Mouse (Mus musculus) left cerebral cortex, adult 9 months (tissue): ENCODE results near the gene Arid5b.

ENCODE experiments used
- DNase-seq, 2 experiments: peaks; one replicate each; pipeline ENCODE4 v3.0.0; 2022; ENCODE audit warnings: low spot score in 2 of 2

The Arid5b gene

DNA sequence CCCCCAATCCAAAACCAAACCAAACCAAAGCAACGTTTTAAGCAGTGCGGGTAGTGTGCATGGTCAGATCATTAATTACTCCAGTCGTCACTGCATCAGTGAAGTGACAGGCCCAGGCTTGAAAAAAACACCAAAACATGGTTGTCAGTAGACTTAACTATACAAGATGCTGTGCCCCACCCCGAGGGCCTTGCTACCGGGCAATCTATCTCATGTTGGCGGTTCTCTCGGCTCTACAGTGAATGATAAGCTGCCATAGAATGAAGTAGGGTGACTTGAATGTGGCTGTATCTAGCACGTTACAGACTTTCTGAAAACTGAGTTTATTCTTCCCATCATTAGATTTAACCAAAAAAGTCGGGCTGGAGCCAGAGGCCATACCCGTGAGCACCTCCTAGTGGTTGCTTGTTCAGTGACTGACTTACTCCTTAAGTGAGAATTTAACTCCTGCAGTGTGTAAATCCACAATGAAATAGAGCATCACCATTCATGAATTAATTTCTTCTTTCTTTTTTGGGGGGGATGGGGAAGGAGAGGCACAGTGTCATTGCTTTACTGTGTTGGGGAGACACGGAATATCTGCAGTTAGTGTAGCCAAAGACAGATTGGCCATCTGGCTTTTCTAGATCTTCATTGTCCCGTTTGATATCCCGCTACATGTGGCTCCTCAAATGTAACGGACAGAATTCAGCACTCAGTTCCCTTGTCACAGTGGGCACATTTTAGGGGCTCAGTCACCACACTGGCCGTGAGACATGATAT lies 188.9 kb downstream of the Arid5b start:
- no peak for DNase-seq

DNA sequence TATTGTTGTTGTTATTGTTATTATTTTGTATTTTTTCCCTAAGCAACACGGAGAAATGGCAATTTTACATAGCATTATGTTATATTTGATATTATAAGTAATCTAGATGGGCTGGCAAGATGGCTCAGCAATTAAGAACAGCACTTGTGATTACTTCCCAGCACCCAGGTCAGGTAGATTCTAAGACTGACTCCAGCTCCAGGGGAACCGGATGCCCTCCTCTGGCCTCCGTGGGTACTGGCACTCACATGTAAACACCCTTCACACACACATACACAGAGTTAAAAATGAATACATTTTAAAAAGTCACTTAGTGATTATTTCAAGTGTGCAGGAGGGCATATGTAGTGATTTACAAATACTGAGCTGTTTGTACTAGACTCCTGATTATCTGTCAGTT lies 190.8 kb downstream of the Arid5b start:
- DNase-seq, result no peak

DNA sequence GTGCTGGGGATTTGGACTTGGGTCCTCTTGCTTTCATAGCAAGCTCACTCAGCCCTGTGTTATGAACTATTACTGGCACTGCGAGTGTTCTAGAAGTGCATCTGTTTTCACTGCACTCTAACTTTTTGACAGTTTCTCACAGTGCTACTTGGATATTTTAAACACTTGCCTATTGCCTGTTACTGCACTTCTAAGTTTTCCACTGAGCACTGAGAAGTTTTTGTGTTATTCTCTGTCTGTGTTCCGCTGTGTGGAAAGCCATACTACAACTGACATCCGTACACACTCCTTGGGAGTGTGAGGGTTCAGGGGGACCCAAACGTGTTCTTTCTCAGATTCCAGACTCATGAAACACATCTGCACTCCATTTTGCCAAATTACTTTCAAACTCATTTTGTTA lies 191.6 kb downstream of the Arid5b start:
- no peak for DNase-seq

DNA sequence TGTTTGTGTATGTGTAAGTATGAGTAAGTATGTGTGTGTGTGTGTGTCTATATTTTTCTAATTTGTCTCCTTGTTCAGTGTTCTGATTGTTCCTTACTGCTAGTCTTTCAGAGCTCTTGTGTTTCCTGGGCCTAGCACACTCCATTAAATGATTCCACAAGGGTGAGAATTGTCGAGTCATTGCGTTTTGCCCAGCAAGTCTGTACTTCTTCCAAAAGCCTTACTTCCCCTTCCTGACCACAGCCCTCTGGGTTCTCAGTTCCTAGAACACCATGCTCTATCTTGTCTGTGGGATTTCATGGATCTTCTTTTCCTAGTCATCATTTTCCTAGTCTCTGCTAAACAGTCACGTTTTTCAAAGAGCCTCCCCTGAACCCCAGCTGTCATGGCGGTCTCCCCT lies 193.0 kb downstream of the Arid5b start:
- DNase-seq, result no peak

DNA sequence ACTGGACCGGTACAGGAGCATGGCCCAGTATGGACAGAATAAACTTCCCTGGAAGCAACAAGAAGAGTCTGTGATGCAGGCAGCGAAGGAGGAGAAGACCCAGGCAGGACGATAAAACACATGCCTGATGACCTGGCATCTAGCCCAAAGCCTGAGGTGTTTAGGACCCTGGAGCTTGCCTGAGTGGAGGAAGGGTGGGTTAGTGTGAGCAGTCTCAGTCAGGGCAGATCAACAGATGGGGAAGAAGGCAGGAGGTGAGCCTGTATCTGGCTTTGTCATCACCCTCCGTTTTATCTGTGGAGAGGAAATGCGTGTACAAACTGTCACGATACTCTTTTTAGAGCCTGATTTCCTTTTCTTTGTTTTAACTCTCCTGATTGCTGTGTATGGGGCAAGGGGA lies 196.8 kb downstream of the Arid5b start:
- no peak for DNase-seq

DNA sequence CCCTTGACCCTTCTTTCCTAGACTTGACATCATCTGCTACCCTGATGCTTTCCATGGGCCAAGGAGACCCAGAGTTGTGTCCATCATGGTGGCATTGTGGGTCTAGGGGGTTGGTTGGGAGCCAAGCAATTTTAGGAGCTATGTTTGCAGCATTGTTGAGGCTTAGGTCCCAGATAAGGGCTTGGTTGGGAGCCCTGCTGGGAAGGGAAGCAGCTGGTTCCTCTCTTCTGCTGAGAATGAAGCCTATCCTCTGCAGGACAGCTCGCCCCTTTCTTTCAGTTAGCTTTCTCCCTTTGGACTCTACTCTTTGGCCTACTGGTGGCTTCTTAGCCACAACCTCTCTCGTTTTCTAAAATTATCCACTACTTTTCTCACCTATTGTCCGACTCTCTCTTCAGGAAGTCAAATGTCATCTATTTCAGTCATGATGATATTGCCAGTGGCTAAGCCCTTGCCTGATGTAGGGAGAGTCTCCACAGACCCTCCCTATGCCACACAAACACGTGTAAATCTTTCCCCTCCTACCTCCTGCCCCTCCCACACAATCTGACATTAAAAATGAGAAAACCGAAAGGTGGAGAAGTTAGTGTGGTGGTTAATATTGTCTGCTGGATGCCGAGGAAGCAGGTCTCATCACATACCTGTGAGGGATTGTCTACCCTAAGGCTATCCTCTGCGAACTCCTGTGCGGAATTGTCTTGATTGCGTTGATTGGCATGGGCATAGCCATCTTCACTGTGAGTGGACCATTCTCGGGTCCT lies 198.4 kb downstream of the Arid5b start:
- DNase-seq, result no peak

DNA sequence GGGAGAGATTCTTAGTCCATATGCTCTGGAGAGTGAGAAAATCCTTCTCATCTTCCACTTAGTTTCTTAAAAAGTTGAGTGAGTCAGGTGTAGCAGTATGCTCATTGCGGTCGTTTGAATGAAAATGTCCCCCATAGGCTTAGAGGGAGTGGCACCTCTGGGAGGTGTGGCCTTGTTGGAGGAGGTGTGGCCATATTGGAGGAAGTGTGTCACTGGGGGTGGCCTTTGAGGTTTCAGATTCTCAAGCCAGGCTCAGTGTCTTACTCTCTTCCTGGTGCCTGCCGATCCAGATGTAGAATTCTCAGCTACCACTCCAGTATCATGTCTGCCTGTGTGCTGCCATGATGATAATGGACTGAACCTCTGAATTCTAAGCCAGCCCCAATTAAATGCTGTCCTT lies 199.8 kb downstream of the Arid5b start:
- DNase-seq, result no peak

DNA sequence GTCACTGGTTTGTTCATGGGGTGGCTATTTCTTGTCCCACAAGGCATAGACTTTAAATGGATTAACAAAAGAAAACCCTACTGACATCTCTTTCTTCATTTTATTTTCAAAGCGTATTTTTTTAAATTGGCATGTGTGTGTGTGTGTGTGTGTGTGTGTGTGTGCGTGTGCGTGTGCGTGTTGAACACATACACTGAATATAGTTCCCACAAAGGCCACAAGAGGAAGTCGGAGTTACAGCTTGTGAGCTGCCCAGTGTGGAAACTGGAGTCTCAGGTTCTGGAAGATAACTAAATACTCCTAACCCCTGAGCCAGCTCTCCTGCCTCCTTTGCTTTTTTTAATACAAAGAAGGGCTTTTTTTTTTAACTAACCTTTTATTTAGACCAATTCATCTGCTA lies 203.4 kb downstream of the Arid5b start:
- DNase-seq, result no peak

DNA sequence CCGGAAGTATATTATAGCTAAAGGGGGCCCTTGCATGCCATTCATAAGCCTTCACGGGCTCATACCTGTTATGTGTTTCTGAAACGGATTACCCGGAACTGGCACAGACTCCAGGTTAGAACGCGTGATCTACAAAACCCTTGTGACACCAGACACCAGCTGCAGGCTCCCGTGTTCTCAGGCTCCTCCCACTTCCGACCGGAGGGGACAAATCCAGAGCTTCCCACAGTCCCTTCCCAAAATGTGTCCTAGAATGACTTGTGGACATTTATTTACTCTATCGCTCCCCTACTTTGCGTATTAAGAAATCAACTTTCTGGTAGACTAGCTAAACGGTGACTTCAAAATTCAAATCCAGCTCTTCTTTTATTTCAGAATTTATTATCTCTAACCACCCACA lies 204.2 kb downstream of the Arid5b start:
- no peak for DNase-seq

DNA sequence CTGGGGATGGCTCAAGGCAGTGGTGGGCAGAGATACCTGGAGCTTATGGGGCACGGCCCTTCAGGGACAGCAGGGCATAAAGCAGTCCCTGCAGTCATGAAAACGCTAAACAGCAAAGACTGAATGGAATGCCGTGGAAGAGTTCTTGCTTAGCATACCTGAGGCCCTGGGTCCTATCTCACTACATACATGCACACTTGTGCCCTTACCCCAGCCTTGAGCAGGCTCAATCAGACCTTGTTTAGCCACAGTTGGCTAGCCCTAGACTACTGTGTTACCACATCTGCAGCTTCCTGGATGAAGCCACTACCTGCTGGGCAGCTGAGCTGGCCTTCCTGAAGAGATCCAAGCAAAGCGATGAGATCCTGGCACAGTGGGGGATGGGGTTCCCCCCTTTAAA lies 205.9 kb downstream of the Arid5b start:
- DNase-seq, result no peak

DNA sequence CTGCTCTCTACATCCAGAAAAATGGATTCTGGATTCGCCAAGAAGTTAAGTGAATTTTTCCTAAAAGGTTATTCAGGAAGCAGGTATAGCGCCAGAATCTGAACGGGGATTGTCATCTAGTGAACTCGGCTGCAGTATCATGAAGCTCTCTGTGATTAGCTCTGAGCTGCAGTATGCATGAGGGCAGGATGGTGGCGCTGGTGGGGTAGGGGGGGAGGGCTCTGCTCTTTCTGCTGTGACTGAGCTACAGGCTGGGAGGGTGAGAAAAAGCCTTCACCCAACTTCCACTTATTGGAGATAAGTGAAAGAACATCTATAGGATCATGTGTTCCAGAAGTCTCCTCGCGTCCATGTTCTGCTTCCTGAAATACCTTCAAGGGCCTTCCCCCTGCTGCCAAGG lies 207.5 kb downstream of the Arid5b start:
- no peak for DNase-seq

DNA sequence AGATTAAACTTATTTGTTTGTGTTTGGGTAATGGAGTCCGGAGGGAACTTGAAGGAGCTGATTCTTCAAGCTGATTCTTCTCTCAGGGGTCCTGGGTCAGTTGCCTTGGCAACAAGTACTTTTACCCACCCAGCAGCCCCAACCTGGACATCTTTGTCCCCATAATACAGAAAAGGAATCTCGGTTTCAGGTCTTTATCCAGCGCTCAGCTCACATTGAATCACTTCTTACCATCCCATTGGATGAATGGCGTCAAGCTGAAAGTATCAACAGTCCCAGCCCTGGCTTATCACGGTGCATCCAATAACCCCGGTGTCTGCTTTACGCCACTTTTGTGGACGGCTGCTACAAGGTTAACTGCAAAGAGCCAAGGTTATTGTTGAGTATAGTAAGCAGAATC lies 210.1 kb downstream of the Arid5b start:
- DNase-seq, result no peak

DNA sequence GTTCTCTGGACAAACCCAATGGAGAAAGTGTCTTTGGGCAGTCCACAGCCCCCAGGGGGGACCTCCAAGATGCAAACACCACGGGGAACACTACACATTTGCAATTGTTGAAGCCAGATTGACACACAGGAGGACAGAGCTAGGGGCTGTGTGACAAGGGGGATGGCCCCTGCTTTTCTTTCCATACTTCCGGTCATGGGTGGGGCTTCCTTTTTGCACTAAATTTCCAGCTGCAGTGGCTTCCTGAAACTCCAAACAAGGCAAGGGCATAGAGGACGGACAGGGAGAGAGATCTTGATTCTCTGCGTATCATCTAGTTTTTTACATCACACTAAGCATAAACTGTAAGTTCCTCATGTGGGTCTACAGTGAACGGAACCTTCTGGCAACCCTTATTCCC lies 210.6 kb downstream of the Arid5b start:
- no peak for DNase-seq

DNA sequence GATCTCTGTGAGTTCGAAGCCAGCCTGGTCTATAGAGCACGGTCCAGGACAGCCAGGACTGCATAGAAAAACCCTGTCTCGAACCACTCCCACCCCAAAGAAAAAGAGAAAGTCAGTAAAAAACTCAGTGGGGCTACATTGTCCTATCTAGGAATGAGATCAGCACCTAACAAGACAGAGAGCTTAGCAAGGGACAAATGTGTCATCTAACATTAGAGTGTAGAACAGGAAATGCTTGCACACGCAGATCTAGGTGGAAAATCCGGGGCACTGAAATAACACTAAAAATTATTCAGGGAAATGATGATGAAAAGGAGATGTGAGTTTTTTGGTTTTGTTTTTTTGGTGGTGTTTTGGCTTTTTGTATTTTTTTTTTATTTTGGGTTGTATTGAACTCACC lies 212.4 kb downstream of the Arid5b start:
- no peak for DNase-seq

DNA sequence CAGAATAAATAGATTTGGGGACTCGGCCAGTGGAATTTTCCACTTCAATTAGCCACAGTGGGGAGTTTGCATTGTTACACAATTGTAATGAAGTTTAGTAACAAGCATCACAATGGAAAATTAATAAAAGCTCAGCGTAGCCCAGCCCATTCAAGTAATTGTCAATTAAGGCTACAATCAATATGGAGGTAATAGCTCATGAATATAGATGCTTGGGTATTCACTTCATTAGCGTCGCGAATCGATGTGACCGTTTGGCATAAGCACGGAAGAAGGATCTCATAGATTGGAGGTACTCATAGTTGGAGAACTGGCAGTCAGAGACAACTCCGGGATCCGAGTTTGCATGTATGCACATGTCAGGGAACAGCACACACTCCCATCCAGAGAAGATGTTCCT lies 214.0 kb downstream of the Arid5b start:
- DNase-seq, result no peak

DNA sequence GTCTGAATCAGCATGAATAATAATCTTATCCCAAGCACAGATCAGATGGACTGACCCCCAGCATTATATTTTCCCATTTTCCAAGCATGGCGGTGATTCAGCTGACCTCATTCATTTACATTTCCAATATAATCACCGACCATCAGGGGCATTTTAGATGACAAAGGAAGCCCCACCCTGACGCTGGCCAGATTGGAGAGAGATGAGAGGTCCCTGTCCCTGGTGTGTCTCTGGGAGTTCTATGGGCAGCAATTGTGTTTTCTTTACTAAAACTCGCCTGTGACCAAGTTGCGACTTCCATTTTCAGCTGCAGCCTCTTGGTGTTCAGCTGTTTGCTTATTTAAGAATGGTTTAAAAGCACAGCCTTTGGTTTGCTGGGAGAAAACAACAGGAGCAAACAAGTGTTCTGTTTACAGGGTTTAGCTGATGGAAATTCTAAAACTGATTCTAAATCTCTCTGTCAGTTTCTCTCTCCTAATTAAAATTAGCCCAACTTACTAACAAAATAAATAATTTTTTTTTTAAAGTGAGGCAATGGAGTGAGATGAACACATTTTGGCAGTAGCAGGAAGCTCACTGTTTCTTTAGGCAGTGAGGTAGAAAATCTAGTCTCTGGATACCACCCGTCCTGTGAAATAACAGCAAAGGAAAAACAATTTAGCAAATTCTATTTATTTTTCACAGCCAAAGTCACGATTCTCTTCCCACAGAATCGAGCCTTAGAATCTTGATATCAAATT lies 214.6 kb downstream of the Arid5b start:
- no peak for DNase-seq

DNA sequence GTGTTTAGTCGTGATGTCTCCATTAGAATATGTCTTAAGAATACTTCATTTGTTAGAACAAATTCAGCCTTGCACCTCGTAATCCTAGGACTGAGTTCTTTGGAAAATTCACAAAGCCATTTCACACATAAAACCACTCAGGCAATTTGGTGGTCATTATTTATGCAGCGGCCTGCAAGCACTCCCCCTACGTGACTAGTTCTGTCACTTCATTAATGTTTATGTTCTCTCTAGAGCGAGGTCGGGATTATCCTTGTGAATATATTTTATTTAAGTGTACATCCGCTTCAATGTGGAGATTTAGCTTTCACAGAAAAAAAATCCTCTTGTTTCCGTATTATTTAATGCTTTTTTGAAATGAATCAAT lies 217.3 kb downstream of the Arid5b start:
- DNase-seq, result no peak

DNA sequence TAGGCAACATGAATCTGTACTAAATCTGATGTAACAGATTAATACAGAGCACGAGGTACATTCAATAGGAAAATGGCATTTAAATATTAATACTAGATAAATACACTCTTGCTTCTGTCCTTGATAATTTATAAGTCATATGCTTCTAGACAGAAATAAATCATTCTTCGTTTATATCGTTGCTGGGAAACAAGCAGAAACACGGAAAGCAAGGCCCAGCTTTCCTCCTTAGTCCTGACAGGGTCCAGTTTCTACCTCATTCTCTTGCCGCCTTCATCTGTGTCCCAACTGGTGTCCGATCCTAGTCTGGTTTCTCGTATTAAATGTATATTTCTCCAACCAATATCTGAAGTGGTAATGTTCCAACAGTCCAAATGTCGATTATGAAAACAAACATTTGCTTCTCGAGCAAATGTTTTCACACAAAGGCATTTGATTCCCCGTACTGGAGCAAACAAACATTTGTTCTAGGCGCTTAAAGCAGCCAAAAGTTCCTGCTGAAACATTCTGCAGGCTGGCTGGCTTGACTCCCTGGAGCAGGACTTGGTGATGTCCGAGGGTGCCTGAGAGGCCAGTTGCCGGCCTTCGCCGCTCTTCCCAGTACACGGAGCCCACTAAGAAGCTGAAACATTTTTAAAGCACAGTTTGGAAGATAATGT lies 217.8 kb downstream of the Arid5b start:
- DNase-seq, result no peak

DNA sequence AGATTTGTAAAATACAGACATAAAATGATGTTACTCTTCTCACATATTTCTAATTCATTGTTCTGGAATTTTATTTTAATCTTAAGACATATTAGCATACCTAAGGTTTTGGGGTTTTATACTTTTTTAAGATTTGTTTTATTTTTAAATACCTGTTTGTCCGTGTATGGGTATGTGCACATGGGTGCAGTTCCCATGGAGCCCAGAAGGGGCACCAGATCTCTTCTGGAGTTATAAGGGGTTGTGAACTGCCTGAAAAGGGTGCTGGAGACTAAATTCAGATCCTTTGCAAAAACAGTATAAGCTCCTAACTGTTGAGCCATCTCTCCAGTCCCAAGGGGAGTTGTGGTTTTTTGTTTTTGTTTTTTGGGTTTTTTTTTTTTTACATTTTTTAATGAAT lies 220.2 kb downstream of the Arid5b start:
- no peak for DNase-seq

DNA sequence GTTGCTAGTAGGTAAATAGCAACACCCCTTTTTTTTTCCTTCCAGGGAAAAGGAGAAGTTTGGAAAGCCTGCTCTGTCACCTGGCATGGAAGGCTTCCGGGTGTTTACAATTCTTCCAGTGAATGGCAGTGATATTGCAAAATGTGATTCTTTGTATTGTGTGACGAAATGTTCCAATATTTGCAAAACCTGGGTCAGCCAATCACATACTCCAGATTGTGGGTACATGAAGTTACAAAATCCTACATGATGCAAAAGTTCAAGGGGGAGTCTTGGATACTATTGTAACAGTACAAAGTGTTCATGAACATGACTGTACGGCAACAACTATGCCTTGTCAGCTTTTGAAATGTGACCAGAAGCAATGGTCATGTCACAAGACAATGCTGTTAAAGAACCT lies 220.7 kb downstream of the Arid5b start:
- no peak for DNase-seq

DNA sequence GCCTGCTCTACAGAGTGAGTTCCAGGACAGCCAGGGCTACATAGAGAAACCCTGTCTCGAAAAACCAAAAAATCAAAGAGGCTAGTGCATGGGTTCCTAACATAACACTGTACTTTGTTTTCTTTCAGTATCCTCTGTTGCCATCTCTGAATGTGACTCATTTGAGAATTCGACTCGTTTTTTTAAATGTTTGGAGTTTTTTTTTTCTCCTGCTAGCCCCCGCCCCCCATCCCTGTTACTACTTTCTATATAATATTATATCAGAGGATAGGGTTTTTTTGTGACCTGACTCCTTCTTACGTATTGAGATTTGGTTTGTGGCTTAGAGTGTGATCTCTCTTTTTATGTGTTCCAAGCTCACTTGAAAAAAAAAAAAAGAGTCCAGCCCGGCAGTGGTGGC lies 223.8 kb downstream of the Arid5b start:
- no peak for DNase-seq

DNA sequence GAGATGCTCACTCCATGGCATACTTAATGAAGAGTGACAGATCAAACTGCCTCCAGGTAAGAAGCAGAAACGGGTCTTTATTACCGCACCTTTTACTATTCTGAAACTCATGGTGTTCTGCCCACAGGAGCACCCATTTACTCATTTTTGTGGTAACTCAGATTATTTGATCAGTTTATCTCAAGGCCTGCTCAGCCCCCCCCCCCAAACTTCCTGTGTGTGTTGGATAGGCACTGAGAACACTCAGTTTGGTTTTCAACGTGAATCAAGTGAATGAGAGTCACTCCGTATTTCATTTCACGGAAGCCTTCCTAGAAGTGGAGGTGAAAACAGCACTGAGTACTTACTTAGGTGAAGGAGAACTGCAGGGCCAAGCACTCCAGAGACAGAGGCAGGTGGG lies 224.4 kb downstream of the Arid5b start:
- no peak for DNase-seq
